Mouse (Mus musculus): ENCODE results near the gene Olfr538. TPM values are rescaled to one million over a fixed set of nuclear protein-coding genes. Genes with fewer than 3 reads are reported as not detected.
"Not testable (repeated sequence)": the region's sequence is repeated elsewhere in the genome, so short reads cannot be mapped to it uniquely, and the experiment has no call there.

Olfr538 gene
- total RNA-seq (2015) = not detected in 2 replicates
- total RNA-seq (2017) = not detected in 2 replicates

DNA sequence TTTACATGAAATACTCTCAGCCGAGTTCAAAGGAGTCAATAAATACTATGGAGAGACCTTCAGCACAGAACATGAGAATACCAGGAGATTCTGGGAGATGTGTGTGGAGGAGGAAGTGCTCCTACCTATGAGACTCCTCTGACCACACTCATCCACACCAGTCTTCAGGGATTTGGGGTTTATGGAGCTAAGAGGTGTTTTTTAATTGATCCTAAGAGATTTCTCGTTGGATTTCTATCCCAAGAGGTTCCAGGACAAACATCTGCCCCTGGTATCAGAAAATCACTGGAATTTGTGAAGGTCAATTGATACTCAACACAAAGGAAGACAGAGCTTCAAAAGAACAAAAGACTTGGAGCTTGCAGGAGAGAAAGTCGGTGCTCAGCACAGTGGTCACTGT is at the start of gene Olfr538:
Gene Olfr538, plus strand, starts transcription at position 301 of the 400 bp plus-strand sequence.
- no peak for ATAC-seq (ENCODE audit: poor library complexity, severe bottlenecking)

GRCm38 (mm10) chr7:140539746-140540145 is 27.9 kb upstream of the Olfr538 start:
- ATAC-seq (ENCODE audit: poor library complexity, severe bottlenecking) = no peak

GRCm38 (mm10) chr7:140600969-140601368 is 33.3 kb downstream of the Olfr538 start, which contains the start of gene Olfr46:
Gene Olfr46 (plus strand): TSS chr7:140601269.
- not testable (repeated sequence) for ATAC-seq (ENCODE audit: poor library complexity, severe bottlenecking)

Other genes with a start within 250 kb of the Olfr538 start
- gene Olfr525, start 247.0 kb upstream of the Olfr538 start, total RNA-seq (2015) = not detected in 2 replicates
- gene Olfr525, start 247.0 kb upstream of the Olfr538 start, total RNA-seq (2017) = not detected in 2 replicates
- gene Olfr527, start 233.9 kb upstream of the Olfr538 start, total RNA-seq (2015) = not detected in 2 replicates
- not detected in 2 replicates for gene Olfr527, start 233.9 kb upstream of the Olfr538 start, total RNA-seq (2017)
- gene Olfr60, start 206.2 kb upstream of the Olfr538 start, total RNA-seq (2015) = 0.11 TPM in 1 of 2 replicates, not detected in the other
- not detected in 2 replicates for gene Olfr60, start 206.2 kb upstream of the Olfr538 start, total RNA-seq (2017)
- gene Olfr530, start 191.6 kb upstream of the Olfr538 start, total RNA-seq (2015) = not detected in 2 replicates
- gene Olfr530, start 191.6 kb upstream of the Olfr538 start, total RNA-seq (2017) = not detected in 2 replicates
- not detected in 2 replicates for gene Olfr531, start 165.0 kb upstream of the Olfr538 start, total RNA-seq (2015)
- gene Olfr531, start 165.0 kb upstream of the Olfr538 start, total RNA-seq (2017) = not detected in 2 replicates
- gene Olfr532, start 146.2 kb upstream of the Olfr538 start, total RNA-seq (2015) = not detected in 2 replicates
- not detected in 2 replicates for gene Olfr532, start 146.2 kb upstream of the Olfr538 start, total RNA-seq (2017)
- not detected in 2 replicates for gene Olfr533, start 104.5 kb upstream of the Olfr538 start, total RNA-seq (2015)
- not detected in 2 replicates for gene Olfr533, start 104.5 kb upstream of the Olfr538 start, total RNA-seq (2017)
- gene Olfr535, start 83.7 kb upstream of the Olfr538 start, total RNA-seq (2015) = not detected in 2 replicates
- not detected in 2 replicates for gene Olfr535, start 83.7 kb upstream of the Olfr538 start, total RNA-seq (2017)
- gene Olfr536, start 60.5 kb upstream of the Olfr538 start, total RNA-seq (2015) = not detected in 2 replicates
- not detected in 2 replicates for gene Olfr536, start 60.5 kb upstream of the Olfr538 start, total RNA-seq (2017)
- not detected in 2 replicates for gene Olfr46, start 33.4 kb downstream of the Olfr538 start, total RNA-seq (2015)
- gene Olfr46, start 33.4 kb downstream of the Olfr538 start, total RNA-seq (2017) = 0.04 TPM in 1 of 2 replicates, not detected in the other
- gene Olfr61, start 61.1 kb downstream of the Olfr538 start, total RNA-seq (2015) = not detected in 2 replicates
- gene Olfr61, start 61.1 kb downstream of the Olfr538 start, total RNA-seq (2017) = not detected in 2 replicates
- not detected in 2 replicates for gene Olfr53, start 78.6 kb downstream of the Olfr538 start, total RNA-seq (2015)
- not detected in 2 replicates for gene Olfr53, start 78.6 kb downstream of the Olfr538 start, total RNA-seq (2017)
- gene Olfr539, start 92.0 kb downstream of the Olfr538 start, total RNA-seq (2015) = not detected in 2 replicates
- gene Olfr539, start 92.0 kb downstream of the Olfr538 start, total RNA-seq (2017) = not detected in 2 replicates
- not detected in 2 replicates for gene Olfr45, start 114.1 kb downstream of the Olfr538 start, total RNA-seq (2015)
- not detected in 2 replicates for gene Olfr45, start 114.1 kb downstream of the Olfr538 start, total RNA-seq (2017)
- gene Olfr541, start 129.4 kb downstream of the Olfr538 start, total RNA-seq (2015) = not detected in 2 replicates
- gene Olfr541, start 129.4 kb downstream of the Olfr538 start, total RNA-seq (2017) = not detected in 2 replicates
- not detected in 2 replicates for gene Cyp2e1, start 195.9 kb downstream of the Olfr538 start, total RNA-seq (2015)
- gene Cyp2e1, start 195.9 kb downstream of the Olfr538 start, total RNA-seq (2017) = not detected in 2 replicates
- gene Syce1, start 220.0 kb downstream of the Olfr538 start, total RNA-seq (2015) = 0.21 and 0.69 TPM in 2 replicates
- gene Syce1, start 220.0 kb downstream of the Olfr538 start, total RNA-seq (2017) = 0.15 and 0.73 TPM in 2 replicates